Mouse (Mus musculus): ENCODE data around the gene Sgip1.
A peak's percentile ranks its signal among the peaks of the same experiment; 100 is the strongest.

Sgip1 gene

GRCm38 (mm10) chr4:102775596-102776270 lies 34.6 kb downstream of the Sgip1 start:
- DNase-seq, result no peak

GRCm38 (mm10) chr4:102779902-102780301 lies 38.8 kb downstream of the Sgip1 start:
- no peak for DNase-seq

GRCm38 (mm10) chr4:102783063-102783748 lies 42.1 kb downstream of the Sgip1 start:
- no peak for DNase-seq

- DNase-seq, result peak in 1 of 2 experiments; percentile 23
These were observed 44.1 kb downstream of the Sgip1 start for GRCm38 (mm10) chr4:102785158-102785557.

- peak; percentile 29 to 38 for DNase-seq
These were observed 51.1 kb downstream of the Sgip1 start for GRCm38 (mm10) chr4:102792100-102792790.

GRCm38 (mm10) chr4:102801471-102801870 lies 60.4 kb downstream of the Sgip1 start:
- no peak for DNase-seq

GRCm38 (mm10) chr4:102801936-102802335 lies 60.8 kb downstream of the Sgip1 start:
- DNase-seq, result no peak

- no peak for DNase-seq
These were observed 63.5 kb downstream of the Sgip1 start for GRCm38 (mm10) chr4:102804611-102805010.

GRCm38 (mm10) chr4:102806987-102807386 lies 65.9 kb downstream of the Sgip1 start:
- no peak for DNase-seq

GRCm38 (mm10) chr4:102808258-102808657 lies 67.2 kb downstream of the Sgip1 start:
- no peak for DNase-seq

- DNase-seq, result no peak
These were observed 68.2 kb downstream of the Sgip1 start for GRCm38 (mm10) chr4:102809296-102809695.

GRCm38 (mm10) chr4:102810277-102810676 lies 69.2 kb downstream of the Sgip1 start:
- DNase-seq, result no peak

GRCm38 (mm10) chr4:102811007-102811805 lies 70.1 kb downstream of the Sgip1 start:
- DNase-seq, result peak in 1 of 2 experiments; percentile 21

- no peak for DNase-seq
These were observed 72.2 kb downstream of the Sgip1 start for GRCm38 (mm10) chr4:102813346-102813745.

- DNase-seq, result peak; percentile 45 to 66
These were observed 80.7 kb downstream of the Sgip1 start for GRCm38 (mm10) chr4:102821786-102822185.

- DNase-seq, result no peak
These were observed 83.4 kb downstream of the Sgip1 start for GRCm38 (mm10) chr4:102824494-102824893.

- no peak for DNase-seq
These were observed 85.1 kb downstream of the Sgip1 start for GRCm38 (mm10) chr4:102826159-102826558.

- DNase-seq, result no peak
These were observed 87.4 kb downstream of the Sgip1 start for GRCm38 (mm10) chr4:102828518-102828917.

GRCm38 (mm10) chr4:102833191-102833590 lies 92.1 kb downstream of the Sgip1 start:
- no peak for DNase-seq

GRCm38 (mm10) chr4:102833726-102834125 lies 92.6 kb downstream of the Sgip1 start:
- no peak for DNase-seq

GRCm38 (mm10) chr4:102834710-102835109 lies 93.6 kb downstream of the Sgip1 start:
- DNase-seq, result no peak

- DNase-seq, result no peak
These were observed 99.1 kb downstream of the Sgip1 start for GRCm38 (mm10) chr4:102840062-102840798.
